Mouse (Mus musculus): ENCODE data around the gene Emid1.

The Emid1 gene

DNA sequence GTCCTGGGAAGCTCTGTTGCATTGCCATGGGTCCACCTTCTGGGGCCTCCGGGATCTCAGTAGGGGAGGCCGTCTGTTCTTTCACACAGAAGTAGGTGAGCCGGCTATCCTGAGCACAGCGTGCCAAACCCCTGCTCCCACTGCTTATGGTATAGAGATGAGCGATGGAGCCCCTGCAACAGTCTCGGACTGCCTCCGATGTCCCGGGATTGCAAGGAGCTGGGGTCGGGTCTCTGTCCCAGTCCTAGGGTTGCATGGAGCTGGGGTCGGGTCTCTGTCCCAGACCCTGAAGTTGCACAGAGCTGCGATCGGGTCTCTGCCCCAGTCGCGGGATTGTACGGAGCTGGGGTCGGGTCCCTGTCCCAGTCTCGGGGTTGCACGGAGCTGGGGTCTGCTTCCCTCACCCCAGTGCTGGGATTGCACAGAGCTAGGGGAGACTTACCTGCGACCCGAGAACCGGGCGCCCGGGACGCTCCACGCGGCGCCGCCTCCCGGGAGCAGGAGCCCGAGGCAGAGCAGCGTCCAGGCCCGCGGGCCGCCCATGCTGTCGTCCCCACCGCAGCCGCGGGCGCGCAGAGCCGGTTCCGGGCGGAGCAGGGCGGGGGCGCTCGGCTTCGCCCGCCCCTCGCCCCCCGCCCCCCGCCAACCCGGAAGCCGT is at the start of gene Emid1:
Gene Emid1, minus strand, starts transcription at position 578 of the 658 bp plus-strand sequence.
- peak in 1 of 2 experiments; percentile 31 for DNase-seq

DNA sequence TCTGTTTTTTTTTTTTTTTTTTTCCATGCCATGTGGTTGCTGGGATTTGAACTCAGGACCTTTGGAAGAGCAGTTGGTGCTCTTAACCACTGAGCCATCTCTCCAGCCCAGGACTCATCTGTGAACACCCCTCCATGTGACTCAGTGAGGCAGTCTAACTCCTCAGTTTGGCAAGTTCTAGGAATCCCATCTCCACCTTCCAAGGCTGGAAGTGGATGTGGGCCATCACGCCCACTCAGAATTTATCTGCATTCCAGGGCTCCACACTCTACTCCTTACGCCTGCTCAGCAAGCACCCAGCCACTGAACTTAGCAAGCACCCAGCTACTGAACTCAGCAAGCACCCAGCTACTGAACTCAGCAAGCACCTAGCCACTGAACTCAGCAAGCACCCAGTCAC is 47.8 kb upstream of the Emid1 start:
- no peak for DNase-seq

DNA sequence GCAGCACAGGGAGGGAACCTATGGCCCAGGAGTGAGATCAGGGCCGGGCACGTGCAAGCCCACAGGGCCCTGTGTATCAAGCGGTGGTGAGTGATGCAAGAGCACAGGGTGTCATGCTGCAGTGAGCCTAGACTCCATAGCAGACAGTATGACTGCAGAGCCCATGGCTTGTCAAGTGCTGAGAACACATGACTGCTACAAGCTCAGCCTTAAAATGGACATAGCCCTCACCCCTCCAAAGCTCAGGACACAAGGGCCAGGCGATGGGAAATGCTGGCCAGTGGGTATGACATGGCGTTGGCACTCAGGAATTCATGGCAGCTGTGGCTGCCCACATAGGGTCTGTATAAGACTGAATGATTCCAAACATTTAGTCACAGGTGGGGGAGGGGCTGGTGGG is 45.0 kb upstream of the Emid1 start:
- no peak for DNase-seq

DNA sequence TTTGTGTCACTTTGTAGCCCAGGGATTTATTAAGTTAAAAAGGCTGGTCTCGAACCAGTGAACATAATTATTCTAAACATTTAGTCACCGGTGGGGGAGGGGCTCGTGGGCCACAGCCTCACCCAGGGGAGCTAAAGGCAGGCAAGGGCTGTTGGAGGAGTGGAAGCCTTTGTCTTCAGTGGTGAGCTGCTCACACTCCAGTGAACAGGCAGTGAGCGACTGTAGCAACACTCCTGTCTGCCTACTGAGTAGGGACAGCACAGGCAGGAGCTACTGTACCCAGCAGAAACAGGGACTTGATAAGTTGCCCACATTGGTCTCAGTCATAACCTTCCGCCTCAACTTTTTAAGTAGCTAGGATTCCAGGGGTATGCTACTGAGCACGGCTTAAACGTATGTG is 44.5 kb upstream of the Emid1 start:
- DNase-seq, result no peak

DNA sequence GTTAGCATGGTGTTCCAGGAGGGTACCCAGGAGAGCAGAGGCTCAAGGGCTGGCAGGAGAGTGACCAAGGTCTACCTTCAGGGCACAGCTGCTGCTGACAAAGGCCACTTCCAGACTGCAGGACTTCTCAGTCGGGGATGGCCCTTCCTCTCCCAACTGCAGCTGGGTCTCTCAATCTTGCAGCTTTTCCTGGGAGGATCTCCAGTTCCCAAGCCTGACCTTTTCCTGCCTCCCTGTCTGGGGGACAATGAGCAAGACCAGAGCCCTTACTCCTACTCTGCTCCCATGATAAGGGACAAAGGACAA is 41.5 kb upstream of the Emid1 start:
- DNase-seq, result no peak

DNA sequence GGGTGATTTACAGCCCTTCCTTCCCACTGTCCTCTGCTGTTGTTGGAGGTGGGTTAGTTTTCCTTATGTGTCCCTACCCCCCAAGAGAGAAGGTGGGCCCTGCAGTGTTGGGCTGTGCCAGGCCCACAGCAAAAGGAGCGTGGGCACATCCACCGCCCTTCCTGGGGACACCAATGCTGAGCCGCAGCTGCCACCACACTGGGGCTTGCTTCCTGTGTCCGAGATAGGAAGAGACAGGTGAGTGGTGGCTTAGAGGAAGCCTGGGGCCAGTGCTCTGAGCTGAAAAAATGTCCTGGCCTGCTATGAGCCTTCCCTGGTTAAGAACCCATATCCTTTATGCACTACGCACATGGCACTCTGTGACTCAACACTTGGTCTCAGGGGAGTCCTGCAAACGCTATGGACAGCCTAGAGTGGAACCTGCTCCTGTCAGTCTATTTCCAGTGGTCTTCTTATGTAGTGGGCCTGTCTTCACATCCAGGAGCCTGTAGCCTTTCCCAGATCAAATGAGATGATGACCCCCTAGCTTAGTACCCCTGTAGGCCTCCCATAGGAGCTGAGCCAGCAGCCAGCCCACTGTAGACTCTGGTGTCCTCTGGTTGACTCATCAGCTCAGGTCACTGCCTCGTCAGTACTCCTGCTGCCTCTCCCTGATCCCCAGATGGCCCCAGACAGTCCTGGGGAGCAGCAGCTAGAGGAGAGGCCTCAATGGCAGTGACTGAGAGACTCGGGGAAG is 41.0 kb upstream of the Emid1 start:
- DNase-seq, result no peak

DNA sequence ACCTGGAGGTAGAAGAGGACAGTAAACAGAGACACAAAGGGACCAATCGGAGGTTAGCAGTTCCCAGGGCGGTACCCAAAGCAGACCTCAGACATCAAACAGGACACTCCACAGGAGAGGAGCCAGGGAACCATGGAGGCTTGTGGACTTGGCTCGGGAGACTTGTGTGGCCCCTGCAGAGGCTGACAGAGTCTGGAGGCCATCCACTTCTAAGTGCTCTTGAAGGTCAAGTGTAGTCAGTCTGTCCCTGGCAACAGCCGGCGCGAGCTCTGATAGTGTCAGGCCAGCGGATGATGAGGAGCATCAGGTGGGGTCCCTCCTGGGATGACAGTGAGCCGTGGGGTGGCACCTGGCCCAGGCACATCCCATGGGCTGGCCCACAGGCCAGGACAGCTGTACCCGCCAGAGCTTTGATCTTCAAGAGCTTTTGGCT is 40.0 kb upstream of the Emid1 start:
- DNase-seq, result no peak

DNA sequence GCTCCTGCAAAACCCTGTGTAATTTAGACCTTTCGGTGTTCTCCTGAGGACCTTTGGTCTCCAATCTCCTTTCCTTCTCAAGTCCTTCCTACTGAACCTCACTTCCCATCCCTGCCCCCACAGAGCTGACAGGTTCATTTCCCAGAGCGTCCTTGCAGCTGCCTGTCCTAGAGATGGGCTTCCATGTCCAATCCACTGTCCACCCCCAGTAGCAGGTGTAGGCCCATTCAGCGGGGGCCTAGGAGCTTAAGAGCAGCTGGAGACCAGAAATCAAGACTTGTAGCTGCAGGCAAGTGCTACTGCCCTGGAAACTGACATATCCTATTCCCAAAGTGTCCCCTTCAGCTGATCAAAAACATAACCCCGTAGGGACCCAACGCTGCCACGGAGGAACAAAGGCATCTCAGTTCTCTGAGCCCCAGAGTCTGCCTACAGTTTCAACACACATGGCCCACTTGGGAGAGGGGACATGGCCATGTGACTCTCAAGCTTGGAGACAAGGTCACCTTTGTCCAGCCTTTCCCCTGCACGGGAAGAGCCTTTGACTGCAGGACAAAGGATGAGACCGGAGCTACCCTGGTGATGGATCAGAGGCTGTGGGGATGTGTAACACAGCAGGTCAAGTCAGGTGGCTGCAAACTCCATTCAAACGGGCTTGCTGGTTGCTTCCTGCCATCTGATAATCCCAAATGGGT is 37.3 kb upstream of the Emid1 start:
- DNase-seq, result no peak

DNA sequence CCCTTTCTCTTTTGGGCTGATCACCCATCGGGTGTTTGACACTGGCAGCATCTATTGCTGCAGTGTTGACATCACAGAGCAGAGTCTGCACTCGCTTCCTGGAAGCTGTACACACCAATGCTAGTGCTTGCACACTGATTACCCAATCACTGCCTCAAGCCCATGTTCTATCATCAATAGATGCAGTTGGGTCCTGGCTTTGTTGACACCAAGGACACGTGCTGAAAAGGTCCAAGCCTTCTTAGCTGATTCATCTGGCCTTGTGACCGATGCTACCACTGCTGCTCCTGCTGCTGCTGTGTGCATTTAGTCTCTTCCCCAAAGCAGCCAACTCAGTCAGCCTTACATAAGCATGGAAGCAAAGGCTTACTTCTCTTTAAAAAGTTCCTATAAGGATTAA is 36.1 kb upstream of the Emid1 start:
- no peak for DNase-seq

DNA sequence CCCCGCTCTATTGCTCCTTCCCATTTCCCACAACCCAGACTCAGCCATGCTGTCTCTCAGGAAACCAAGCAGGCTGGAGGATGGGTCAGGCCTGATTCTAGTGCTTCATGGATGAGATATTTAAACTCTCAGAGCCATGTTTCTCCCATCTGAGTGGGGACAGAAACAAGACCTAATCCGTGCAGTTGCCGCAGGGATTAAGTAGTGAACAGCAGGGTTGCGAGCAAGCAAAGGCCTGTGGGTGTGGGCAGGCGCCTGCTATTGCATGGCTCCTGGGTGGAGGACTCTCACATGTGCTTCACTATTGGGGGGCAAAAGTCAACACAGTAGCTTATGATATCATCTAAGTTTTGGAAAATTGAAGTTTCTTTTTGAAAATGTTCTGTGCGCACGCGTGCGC is 32.8 kb upstream of the Emid1 start:
- DNase-seq, result no peak

DNA sequence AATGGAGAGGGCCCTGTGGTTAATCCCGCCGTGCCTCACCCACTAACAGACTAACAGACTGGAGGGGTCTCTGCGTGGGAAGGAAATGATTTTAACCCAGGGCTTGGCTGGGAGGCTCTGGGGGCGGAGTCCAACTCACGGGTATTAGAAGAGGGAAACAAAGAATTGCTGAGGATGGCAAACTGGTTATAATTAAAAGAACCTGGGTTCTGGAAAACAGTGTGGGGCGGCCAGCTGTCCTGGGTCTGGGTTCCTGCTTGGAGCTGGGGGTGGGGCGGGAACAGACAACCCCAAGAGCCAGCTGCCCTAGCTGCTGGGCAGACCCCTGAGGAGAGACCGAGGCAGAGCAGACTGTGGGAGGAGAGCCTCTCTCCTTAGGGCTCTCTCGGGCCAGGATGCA is 32.2 kb upstream of the Emid1 start:
- DNase-seq, result no peak

DNA sequence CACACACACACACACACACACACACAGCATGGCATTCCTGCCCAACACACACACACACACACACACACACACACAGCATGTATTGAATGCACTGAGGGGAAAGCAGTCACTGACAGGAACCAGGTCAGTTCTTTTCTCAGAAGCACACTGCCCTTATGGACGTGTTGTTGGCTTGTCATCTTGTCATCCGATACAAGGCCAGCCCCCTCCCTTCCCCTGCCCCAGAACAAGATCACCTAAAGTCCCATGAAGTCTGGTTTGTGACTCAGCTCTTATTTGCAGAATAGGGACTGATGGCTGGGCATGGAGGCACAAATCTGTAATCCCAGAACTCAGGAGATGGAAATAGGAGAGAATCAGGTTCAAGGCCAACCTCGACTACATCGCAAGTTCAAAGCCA is 30.8 kb upstream of the Emid1 start:
- no peak for DNase-seq

DNA sequence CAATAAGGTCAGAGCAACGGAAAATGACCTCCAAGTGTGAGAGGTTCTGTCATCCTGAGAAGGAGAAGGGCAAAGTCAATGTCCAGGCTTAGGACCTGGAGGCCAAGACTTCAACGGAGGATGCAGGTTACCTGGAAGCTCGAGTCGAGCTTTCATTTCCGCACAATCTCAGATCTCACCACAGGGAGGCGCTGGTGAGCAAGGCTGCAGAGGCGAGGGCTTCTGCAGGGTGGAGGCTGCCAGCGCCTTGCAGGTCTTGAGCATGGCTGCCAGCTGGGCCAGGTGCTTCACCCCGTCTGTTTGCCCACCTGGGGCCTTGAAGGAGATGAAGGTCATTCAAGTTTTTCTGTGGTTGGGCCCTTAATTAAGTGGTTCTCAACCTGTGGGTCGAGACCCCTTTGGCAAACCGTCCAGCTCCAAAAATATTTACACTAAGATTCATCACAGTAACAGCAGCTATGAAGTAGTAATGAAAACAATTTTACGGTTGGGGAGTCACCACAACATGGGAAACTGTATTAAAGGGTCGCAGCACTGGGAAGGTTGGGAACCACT is 29.9 kb upstream of the Emid1 start:
- DNase-seq, result peak; percentile 74 to 91

DNA sequence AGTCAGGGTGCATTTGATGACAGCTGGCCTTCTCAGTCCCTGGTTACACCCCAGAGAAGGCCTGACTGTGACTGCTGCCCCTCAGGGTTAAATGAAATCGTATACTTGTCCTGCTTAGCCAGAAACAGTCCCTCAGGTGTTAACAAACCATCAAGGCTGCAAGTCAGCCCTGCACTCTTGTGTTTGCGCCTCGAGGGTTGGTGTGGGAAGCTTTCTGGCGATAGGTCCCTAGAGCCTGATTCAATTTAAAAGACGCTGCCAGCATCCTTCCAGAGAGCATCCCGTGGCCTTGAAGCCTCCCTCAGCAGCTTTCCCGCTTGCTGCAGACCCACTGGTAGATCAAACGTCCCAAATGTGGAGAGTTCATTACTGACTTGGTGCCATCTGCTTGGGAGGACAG is 27.3 kb upstream of the Emid1 start:
- no peak for DNase-seq

DNA sequence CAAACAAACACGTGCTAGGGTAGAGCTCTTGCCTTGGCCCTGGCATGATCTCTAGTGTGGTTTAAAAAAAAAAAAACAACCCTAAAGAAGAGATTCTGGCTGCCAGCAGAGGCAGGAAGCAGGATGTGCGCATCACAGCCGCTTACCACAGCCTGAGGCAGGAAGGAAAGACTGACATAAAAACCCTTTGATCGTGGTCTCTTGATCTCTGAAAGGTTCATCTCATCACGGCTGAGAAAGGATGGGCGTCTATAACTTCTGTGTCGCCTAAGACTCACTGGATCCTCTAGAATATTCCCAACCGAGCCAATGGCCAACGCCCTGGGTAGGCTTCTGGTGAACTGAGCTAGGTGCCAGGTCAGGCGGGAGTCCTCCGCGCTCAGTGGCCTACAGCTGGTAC is 25.1 kb upstream of the Emid1 start:
- DNase-seq, result peak; percentile 58 to 65

DNA sequence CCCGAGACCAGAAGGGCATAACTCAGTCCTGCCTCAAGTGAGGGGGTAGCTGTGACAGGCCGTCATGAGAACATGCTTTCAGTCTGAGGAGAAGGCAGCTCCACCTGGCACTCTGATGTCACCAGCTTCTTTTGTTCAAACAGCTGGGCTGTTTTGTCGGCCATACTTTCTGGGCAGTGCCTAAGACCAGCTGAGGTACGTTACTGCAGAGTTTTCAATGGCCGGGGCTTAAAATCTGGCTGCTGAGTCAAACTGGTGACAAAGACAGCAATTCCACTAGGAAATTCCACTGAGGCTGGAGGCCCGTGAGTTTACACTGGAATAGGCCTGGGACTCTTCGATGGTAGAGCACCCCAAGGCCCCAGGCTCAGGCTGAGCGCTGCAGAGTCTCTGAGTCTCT is 24.6 kb upstream of the Emid1 start:
- peak in 1 of 2 experiments; percentile 16 for DNase-seq

DNA sequence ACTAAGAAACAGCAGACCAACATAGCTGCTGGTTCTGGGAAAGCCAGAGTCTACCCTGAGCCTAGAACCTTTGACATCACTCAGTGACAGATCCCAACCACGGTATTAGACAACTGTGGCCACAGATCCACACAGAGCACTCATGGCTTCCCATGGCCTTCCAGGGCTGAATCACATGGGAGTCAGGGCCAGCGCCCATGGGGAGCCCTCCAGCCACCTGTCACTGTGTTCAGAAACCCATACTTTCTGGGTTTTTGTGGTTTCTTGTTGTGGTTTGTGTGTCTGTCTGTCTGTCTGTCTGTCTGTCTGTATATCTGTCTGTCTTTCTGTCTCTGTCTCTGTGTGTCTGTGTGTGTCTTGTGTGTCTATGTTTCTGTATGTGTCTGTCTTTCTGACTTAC is 23.8 kb upstream of the Emid1 start:
- DNase-seq, result no peak

DNA sequence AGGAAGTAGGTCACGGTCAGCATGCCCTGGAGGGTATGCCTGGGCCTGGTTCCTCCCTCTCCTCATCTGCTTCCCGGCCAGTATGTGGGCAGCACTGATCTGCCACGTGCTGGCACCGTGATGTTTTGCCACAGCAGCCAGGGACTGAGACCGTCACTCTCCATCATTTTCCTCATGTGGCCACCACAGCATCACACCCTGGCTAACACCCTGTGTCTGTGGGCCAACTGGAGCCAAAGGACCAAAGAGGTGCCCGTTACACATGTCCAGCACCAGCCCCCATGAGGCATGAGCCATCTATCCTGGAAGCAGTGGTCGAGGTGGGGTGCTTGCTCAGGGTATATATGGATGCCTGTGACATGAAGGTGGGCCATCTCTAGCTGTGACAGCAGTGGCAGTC is 23.1 kb upstream of the Emid1 start:
- no peak for DNase-seq

DNA sequence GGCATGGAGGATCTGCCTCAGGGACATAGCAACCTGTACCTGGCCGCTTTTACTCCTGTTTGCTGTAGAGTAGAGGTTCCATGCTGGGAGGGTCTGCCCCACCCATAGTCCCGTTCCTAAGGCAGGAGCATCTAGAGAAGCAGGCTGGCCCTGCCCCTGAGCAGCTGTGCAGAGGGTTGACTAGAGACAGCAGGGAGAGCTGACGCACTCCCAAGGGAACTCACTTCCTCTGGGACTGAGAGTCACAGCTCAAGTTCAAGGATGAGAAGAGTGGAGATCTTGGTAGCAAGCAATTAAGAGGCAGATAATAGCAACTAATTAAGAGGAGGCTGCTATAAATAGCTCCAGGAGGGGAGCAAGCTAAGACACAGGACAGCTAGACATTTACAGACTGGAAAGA is 20.8 kb upstream of the Emid1 start:
- no peak for DNase-seq

DNA sequence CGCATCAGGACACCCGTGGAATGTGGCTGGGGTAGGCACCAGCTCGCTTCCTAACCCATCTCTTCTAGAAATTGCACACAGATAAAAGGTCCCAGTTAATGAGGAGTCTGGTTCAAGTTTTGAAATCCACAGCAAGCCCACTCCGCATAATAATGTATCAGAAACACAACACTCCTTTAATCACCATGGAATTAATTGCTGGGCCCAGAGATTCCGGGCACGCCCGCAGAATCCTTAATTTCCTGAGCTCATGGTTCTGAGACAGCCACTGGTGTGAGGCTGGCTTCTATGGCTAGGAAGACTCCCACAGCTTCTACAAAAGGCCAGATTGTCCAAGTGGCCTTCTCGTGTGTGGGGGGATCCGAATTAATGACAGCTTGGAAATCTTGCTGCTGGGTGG is 15.3 kb upstream of the Emid1 start:
- no peak for DNase-seq

DNA sequence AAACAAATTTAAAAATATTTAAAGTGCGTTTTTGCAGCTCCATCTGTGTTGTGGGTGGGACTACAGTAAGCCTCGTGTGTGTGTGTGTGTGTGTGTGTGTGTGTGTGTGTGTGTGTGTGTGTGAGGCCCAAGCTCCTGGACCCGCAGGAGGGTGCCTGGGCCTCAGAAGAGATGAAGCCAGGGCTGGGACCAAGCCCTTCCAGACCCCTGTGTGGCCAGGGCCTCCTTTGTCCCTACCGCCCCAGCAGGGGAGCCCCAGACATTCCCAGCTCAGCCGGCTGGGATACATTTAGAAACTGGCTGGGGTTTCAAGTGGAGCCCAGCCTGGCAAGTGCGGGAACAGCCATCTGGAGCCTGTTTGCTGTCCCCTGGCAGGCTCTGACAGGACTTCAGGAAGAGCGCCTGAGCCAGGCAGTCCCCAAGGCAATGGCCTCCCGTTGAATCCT is 13.4 kb upstream of the Emid1 start:
- DNase-seq, result no peak

DNA sequence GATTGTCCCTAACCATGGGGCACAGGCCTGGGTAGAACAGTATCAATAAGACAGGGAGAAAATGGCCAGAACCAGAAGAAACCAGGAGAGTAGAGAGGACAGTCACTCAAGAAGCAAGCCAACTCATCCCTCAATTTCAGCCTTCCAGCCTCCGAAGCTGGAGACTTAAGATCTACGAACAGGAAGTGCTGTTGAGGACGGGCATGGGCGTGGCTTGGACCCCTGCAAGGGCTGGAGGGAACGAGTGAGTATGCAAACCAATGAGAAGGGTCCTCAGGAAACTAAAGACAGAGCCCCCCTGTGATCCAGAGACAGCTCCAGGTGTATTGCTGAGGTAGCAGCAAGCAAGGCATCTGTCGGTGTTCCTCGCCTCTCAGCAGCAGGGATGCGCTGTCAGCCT is 12.3 kb upstream of the Emid1 start:
- no peak for DNase-seq

DNA sequence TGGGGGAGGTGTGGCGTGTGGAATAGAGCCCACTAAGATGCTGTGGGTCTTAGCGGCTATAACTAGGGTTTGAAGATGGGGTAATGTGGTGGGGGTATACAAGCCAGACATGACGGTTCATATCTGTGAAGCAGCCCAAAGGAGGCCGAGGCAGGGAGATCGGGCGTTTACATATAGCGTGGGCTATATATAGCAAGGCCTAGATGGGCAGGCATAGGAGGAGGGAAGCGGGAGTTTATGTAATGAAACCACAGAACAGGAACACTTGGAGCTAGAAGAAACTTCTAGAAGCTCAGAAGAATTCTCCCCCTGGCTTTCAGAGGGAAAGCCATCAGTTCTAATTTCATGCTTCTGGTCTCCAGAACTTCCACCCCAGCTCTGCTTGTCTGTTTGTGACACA is 11.4 kb upstream of the Emid1 start:
- DNase-seq, result no peak
